Mouse (Mus musculus) ES-CJ7 (cell line): ENCODE results near the gene Gm49322.
"Not testable (repeated sequence)": the region's sequence is repeated elsewhere in the genome, so short reads cannot be mapped to it uniquely, and the experiment has no call there.

ENCODE experiments used
- DNase-seq: peaks from one replicate; pipeline ENCODE4 v3.0.0; 2011; ENCODE audit warnings: low read depth, low spot score

Gene Gm49322

DNA sequence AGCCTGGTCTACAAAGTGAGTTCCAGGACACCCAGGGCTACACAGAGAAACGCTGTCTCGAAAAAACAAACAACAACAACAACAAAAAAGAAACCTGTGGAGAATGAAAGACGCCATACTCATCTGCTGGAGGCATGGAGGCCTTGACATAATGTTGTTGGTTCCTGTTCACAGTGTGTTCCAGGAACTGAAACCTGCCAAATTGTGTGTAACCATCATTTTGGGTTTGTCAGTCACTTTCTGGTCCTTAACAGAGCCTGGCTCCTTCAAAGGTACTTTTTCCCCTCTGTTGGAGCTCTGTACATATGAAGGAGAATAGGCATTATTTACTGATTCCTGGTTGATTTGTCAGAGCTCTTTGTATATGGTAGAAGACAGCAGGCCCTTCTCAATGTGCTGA lies 6.1 kb downstream of the Gm49322 start:
- no peak for DNase-seq

DNA sequence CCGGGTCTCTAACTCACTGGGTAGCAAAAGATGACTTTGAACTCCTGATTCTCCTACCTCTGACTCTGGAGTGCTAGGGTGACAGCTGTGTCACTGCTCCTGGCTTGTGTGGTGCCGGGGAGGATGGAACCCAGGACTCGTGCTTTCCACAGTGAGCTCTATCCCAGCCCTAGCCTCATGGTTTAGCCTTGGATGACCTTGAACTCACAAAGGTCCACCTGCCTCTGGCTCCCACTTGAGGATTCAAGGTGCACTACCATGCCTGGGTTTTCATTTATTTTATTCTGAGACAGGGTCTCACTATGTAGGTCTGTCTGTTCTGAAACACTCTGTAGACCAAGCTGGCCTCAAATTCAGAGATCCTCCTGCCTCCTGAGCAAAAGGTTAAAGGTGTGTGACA lies 8.0 kb downstream of the Gm49322 start:
- DNase-seq: peak; percentile 74

DNA sequence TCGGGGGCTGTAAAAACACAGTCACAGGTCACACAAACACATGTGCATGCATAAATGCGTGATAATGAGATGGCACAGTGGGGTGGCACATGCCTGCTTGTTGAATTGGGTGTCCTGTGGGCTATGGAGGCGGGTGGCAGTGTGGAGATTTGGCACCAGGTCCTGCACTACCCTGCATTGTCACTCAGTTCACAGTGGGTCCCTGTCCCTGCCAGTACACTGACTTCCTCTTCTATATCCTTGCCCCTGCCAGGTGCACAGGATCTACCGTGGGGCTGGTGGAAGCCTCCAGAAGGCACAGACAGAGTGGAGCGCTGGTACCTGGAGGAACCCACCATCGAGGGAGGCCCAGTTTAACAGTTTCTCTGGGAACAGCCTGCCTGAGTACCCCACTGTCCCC lies 8.5 kb downstream of the Gm49322 start:
- no peak for DNase-seq

DNA sequence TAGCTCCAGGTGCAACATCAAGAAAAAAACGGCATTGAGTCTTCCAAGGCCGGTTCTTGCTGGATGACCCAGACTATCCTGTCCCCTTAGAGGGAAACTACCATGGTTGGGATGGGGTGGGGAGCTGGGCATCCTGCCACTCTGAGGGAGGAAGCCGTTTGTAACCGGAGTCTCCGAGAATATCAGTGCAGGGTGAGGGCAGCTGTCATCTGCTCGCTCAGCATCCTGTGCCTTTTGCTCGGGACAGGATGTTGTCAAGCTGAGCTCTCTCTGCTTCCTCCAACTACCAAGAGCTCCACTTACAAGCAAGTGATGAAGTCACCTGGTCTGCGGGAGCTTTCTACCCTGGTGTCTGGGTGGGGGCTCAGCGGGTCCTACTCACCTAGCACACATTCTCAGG lies 12.4 kb downstream of the Gm49322 start:
- DNase-seq: no peak

DNA sequence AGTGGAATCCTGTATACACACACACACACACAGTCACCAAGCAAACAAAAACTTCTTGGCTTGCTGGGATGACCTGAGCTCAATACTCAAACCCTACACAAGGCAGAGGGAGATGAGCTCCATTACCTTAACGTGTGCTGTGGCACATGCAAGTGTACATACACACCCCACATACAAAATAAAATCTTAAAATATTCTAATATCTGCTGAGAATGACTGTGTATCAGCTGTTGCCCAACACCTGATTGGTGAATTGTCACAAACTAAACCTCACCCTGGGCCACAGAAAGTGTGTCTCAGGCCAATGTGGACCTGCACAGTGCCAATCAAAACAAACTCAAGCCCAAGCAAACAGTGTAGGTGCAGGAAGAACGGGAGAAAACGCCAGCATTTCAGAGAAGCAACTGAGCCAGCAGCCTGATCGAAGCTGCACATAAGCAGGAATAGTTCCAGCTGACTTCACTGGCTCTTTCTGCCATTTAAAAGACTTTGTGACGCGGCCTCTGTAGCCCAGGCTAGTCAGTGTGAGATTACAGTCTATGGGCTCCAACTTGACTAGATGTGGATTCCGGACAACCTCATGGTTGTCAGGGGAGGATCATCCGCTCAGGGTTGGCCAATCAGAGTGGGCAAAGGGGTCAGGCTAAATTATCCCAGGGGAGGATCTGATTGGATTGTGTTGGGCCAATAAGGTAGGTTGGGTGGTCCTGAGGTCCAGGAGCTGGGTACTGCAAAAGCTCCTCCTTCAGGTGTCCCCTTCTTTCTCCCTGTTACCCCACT lies 13.8 kb downstream of the Gm49322 start:
- DNase-seq: peak; percentile 88

DNA sequence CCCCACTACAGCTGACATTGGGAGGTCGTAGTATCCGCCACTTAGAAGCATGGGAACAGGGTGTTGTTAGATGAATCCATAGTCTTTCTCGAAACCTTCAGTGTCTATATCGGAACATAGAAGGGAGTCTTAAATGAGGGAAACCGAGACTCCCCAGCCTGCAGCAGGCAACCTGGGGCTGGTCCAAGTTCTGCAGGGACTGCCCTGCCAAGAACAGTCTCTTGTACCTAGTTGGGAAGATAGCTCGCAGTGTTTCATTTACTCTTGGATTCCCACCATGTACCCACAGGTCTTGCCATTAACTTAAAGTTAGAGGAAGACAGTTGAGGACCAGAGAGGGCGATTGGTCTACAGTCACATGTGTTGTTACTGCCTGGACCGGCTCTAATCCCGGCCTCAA lies 14.5 kb downstream of the Gm49322 start:
- DNase-seq: no peak

DNA sequence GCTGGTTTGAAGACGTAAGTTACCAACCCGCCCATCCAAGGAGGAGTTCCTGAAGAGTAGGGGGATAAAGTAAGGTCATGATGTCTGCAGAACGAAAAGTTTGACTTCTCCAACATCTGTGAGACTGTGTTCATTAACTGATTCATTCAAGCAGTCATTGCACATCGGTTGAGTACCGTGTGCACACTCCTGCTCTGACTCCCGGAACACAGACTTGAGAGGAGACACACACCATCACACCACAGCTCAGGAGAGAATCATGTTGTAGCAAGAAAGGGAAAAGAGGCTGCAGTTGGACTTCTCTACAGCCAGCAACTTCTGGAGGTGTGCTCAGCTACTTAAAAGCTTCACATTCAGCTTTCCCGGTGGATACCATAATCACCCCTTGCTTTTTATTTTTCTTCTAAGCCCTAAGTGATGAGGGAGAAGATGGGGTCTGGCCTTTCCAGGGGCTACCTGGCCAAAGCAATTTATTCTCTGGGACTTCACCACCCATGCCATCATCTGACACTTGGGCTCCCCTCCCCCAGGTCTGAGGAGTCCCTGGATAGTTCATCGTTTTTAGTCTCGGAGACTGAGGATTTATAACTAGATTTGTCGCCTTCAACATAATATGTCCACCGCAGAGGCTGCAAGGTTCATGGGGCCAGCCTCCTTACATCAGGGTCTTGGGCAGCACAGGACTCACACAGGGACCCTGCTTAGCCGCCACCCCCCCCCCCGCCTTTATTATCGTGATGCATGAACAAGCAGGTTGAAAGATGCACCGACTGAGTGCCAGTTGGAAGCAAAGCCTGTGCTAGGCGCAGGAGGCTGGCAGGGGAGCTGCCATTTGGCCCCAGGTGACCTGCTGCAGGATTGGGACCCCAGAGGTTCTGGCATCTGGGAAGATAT lies 15.2 kb downstream of the Gm49322 start:
- DNase-seq: no peak

DNA sequence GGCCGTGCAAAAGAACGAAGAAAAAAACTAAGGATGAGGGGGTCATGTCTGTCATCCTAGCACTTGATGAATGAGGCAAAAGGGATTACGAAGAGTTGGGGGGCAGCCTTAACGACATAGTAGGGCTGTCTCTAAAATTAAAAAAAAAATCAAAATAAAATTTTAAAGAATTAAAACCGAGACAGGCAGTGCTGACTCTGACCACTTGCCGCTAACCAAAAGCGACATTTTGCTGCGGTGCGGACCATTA lies 15.8 kb downstream of the Gm49322 start:
- no peak for DNase-seq

DNA sequence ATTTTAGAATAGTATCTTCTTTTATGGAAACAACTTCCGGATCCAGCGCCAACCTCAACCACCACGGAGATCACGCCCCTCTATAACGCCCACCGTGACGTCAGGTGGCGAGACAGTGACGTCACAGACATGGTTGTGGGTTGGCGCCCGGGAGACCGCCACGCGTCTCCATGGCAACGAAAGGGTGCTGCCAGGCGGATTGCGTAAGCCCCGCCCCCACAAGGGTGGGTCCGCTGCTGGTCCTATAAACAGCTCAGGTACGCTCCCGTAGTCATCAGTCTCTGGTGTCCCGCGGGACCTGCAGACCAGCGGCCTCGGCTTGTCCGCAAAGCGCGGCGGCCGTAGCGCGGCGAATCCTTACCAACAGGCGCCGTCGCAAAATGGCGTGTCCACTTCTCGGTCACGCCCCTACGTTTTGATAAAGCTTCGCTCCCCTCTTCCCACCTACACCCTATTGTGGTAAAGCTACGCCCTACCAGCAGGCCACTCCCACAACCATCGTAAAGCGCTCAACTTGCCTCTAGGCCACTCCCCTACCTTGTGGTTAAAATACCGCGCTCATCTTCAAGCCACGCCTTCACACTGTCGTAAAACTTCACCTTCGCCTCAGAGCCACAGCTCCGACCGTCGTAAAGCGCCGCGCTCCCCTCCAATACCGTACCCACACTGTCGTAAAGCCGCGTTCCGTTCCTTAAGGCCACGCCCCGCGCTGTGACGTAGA lies 16.3 kb downstream of the Gm49322 start:
- peak; percentile 100 for DNase-seq

DNA sequence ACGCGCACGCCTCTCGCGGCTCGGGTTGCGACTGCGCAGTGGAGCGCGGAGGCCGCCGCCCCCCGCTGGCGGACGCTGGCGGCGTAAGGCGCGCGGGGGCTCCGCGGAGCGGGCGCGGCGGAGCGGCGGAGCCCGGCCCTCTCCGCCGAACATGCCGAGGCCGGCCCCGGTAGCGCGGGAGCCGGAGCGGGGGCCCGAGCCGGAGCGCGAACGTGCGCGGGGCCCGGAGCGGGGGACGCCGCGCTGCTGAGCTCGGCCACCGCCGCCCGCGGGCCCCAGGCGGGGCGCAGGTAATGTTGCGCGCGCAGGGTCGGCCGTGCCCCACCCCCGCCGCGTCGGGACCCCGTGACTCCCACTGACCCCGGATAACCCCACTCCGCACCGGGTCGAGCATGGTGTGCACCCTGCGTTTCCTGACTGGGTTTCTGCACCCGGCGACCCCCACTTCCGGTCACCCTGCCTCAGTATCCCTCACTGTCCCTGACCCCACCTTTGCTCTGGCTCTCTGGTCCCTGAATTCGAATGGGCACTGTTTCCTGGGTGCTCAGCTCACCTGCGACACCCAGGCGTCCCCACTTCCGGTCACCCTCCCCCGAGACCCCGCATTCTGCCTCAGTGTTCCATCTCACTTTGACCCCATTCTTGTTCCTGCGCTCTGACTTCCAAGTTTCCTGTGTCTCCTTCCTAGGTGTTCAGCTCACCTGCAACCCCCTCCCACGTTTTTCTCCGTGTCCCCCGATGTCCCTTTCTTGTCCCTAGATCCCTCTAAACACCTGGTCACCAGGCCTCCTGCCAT lies 17.0 kb downstream of the Gm49322 start, which contains the start of gene Csnk1g2:
Gene Csnk1g2 (plus strand): TSS at position 178 of the 796 bp plus-strand sequence.
- peak; percentile 43 for DNase-seq

DNA sequence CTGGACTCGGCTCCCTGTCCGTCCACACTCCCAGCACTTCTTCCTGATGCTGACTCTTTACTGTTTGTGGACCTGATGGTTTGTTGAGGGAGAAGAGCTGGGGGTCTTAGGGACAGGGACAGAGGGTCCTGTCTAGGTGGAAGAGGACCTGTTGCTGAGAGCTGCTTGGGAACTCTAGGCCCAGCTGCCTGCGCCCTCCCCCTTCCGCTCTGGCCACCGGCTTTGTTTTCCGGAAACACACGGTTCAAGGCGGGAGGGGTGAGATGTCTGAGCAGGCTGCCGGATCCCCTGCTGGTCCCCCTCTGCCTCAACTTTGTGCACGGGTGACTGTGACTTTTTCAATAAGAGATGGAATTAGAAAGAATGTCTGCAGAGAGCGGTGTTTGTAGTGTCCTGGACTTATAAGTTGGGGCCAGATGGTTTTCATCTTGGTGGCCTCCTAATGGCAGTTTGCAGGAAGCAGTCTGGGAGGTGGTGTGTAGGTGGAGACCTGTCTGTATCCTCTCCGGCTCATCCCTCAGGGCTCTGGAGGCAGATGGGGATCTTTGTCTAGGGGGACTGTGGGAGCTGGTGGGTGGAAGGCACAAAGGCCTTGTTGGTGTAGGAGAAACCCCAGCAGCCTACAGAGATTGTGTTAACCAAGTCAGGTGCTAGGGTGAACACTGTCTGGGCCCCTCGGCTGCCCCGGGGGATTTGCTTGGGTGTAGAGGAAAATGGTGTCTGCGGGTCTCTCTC lies 17.8 kb downstream of the Gm49322 start:
- DNase-seq: peak; percentile 48

DNA sequence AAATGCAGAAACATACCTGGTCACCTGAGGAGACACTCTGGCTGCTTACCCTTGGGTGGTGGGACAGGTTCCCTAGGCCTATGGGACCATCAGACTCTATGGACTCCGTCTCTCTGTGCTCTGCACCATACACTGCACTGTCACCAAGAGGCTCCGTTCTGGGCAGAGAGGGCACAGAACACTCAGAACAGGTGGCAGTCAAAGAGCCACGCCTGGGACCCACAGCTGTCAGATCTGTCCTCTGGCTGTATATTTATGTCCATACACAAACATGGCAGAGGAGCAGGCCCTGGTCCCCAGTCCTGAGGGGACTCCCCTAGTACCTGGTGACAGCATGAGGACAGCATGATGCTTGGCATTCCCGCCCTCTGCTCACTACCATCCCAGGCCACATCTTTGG lies 19.9 kb downstream of the Gm49322 start:
- no peak for DNase-seq

DNA sequence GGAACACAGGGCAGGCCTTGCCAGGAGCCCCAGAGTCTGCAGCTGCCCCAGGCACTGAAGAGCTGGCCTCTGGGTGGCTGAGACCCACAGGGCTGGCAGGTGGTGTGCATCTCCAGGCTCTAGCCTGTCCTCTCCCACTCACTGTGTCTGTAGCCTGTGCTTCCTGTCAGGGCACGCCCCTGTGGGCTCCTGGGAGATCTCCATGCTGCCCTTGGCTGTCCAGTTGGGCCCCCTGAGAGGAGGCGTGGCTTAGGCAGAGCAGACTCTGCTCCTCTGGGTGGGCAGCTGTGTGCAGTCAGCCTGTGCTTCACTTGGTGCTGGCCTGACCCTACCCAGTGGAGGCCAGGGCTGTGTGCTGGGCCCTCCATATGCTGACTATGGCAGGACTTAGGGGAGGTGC lies 21.9 kb downstream of the Gm49322 start:
- no peak for DNase-seq

DNA sequence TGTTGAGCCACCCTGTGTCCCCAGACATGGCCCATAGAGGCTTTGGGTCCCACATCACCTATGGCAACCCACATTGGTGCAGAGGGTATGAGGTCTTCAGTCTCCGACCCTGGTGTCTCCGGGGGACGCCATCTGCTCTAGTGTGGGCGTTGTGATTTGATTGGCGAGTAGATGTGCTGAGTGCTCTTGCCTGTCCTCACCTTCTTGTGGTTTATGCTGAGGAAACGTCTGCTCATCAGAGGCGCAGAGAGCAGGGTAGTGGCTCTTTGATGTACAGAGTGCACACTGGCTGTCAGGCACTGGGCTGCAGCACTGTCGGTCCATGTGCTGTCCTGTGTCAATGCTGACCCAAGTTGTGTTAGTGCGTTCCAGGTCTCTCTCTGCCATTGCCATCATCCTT lies 23.1 kb downstream of the Gm49322 start:
- no peak for DNase-seq

DNA sequence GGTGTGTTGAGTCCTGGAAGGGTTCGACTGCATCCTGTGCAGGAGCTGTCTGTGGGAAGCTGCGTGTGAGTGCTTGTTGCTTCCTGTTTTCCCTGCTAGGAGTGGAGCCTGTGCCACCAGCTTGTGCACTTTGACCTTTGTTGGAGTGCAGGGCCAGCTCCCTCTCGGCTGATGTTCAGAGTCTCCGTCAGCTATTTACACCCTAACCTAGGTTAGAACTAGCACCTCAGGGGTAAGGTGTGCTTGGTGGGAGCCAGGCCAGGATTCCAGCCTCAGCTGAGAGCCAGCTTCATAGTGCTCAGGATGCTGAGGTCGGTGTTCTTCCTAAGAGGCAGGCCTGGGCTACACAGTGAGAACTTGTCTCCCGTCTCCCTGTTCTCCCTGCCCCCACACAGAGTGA lies 29.5 kb downstream of the Gm49322 start:
- no peak for DNase-seq

DNA sequence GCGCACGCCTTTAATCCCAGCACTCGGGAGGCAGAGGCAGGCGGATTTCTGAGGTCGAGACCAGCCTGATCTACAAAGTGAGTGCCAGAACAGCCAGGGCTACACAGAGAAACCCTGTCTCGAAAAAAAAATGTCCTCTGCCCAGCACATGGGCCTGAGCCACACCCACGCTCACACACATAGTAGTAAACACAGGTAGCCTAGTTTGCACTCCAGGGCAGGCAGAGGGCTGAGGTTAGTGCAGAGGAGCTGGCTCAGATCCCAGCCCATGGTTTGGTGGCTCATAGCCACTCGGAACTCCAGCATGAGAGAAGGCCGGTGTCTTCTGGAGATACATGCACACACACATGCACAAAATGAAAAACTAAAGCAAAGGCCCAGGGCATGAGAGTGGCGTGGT lies 41.1 kb downstream of the Gm49322 start:
- DNase-seq: no peak

DNA sequence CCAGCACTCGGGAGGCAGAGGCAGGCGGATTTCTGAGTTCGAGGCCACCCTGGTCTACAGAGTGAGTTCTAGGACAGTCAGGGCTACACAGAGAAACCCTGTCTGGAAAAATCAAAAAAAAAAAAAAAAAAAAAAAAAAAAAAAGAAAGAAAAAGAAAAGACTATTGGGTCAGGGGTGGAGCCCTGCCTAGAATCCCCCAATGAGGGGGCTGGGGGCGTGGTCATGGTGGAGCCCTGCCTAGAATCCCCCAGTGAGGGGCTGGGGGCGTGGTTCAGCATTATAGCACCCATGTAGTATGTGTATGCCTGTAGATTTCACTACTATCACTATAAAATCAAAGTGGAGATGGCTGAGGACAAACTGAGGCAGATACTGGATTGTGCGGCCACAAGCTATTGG lies 44.1 kb downstream of the Gm49322 start:
- not testable (repeated sequence) for DNase-seq

DNA sequence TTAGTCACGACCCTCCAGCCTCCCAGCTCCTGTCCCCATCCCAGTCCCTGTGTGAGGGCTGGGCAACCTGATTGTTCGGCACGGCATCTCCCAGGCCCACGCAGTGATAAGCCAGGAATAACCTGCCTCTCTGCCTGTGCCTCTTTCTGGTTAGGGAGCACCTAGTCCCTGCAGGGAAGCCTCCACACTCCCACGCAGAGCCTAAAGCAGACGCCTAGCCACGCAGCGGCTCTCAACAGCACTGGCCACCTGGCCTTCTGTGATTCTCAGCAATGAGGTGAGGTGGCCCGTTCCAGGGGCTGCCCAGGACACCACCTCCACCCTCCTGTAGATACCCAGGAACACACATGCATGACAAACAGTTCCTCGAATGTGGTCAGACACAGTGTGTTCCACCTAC lies 44.6 kb downstream of the Gm49322 start:
- DNase-seq: no peak

DNA sequence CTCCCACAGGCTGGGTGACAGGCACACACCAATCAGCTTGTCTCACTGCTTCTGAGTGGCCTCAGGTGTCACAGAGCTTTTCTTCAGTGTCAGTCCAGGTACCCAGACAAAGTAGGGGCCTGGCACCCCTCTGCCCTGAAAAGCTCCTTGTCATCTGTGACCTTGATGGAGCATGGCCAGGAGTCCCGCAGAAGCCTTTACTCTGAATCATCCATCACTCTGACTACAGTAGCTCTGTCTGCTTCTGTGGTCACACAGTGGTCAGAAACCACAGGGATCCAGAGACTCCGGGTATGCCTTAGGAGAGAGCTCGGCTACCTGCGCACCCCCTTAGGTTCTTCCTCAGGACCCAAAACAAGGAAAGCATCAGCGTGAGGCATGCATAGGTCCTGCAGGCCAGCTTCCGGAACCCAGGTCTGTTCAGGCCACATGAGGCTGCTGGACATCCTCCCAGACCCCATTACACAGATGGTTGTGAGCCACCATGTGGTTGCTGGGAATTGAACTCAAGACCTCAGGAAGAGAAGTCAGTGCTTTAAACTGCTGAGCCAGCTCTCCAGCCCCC lies 47.4 kb downstream of the Gm49322 start:
- no peak for DNase-seq

DNA sequence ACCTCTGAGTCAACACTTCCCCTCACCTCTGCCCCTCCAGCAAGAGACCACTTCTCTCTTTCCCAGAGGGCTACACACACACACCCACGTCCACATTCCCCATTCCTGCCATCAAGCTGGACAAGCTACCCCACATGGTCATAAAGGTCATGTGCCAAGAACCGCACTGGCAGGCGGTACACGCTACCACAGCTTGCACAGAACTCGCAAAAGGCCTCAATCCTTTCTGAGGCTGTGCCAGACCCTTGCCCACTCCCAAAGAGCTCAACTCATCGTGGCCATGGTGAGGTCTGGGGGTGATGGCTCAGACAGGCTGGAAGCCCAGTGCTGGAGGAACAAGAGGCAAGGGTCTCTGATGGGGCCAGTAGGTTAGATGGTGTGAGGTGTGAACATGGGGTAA lies 49.0 kb downstream of the Gm49322 start:
- DNase-seq: no peak
